Mouse (Mus musculus) sigmoid colon, adult 10 weeks (tissue): ENCODE results near the gene Med31. TPM values are rescaled to one million over a fixed set of nuclear protein-coding genes. Genes with fewer than 3 reads are reported as not detected.

Experiments used
- polyA plus RNA-seq: library from polyadenylated mRNA; stranded (reverse); fragments of 350-450 nt; fragmentation: Illumina TruSeq; extraction: RNeasy Lipid Tissue Mini Kit (QIAGEN cat#74804); gene quantifications from one replicate; pipeline ENCODE4 v1.2.3, GENCODE M21; 2014; ENCODE audit warnings: low read depth, low replicate concordance

Gene Med31
- polyA plus RNA-seq, result 15.8 TPM

GRCm38 (mm10) chr11:72215410-72215797, at the start of gene Med31:
Gene Med31 (minus strand): TSS chr11:72215592.

DNA sequence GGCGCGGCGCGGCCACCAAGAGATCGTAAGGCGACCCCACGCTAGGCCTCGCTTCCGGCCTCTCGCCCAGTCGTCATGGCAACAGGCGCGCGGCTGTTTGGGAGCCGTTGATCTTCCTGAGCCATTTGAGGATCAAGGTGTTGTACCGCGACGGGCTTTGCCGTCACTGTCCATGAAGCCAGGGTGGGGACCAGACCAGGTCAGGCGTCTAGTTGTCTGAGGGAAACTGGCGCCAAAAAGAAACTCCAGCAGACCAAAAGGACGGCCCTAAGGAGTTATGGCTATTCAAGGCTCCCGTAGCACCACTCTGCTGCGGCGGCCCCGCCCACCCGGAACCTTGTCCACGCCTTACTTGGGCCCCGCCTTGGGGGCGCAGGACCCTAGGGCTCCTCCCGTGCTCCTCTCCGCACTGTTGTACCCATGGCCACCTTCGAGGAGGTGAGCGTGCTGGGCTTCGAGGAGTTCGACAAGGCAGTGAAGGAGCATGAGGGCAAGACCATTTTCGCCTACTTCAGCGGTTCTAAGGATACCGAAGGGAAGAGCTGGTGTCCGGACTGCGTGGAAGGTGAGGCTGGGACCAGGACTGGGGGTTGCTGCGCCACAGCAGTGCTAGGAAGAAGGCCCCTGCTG, 8.1 kb downstream of the Med31 start, which contains the start of the genes 4933427D14Rik and Txndc17:
TSS of gene 4933427D14Rik (minus strand) at position 256 of the 630 bp plus-strand sequence.
TSS of gene Txndc17 (plus strand) at position 344 of the 630 bp plus-strand sequence.

DNA sequence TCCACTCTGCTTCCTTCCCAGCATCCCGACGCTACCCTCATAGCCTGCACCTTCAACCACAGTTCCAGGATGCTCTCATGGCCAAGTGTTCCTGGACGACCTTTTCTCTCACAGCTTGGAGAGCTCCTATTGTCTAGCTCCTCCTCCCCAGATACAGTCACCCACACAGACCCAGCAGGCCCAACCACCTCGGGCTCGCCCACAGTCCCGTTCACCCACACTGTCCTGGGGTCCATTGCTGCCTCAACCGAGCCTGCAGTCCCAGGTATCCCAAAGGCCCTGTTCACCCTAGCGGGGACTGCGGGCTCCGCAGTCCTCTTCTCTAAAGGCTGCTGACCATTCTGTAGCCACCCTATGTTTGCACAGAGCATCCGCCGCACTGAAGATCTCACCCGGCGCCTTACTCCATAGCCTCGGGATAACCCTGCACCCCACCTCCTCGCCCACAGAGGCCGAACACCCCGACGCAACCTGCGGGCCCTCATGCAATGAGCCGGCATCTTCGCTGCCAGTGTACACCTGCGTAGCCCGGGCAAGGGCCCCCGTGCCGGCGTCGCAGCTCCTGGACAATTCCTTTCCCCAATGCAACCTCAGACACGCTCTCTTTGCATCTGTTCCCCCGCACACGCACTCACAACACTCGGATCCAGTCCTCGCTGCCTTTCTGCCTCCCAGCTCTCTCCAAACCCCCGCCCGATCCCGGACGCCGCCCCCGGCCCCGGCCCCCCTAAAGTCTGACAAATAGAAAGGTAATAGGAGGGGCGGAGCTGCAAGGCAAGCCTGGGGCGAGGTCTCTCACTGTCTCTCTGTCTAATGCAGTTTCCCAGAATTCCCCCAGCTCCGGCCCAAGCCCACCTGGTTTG, 8.8 kb downstream of the Med31 start, which contains the start of gene Gm43951:
TSS of gene Gm43951 (minus strand) at position 500 of the 863 bp plus-strand sequence.

Other genes with a start within 250 kb of the Med31 start
- gene Aipl1, start 178.1 kb downstream of the Med31 start, polyA plus RNA-seq, result not detected
- gene Pimreg, start 173.6 kb downstream of the Med31 start, polyA plus RNA-seq, result 0.38 TPM
- gene Pitpnm3, start 79.8 kb downstream of the Med31 start, polyA plus RNA-seq, result 3.4 TPM
- not detected for gene Gm43951, start 8.8 kb downstream of the Med31 start, polyA plus RNA-seq
- 12.1 TPM for gene 4933427D14Rik, start 8.1 kb downstream of the Med31 start, polyA plus RNA-seq
- 195 TPM for gene Txndc17, start 8.0 kb downstream of the Med31 start, polyA plus RNA-seq
- not detected for gene Slc13a5, start 51.6 kb upstream of the Med31 start, polyA plus RNA-seq
- gene Xaf1, start 86.0 kb upstream of the Med31 start, polyA plus RNA-seq, result 48.8 TPM
- not detected for gene Fbxo39, start 98.9 kb upstream of the Med31 start, polyA plus RNA-seq
- not detected for gene Tekt1, start 146.8 kb upstream of the Med31 start, polyA plus RNA-seq
- gene Smtnl2, start 196.1 kb upstream of the Med31 start, polyA plus RNA-seq, result 0.57 TPM
- 1.6 TPM for gene Ggt6, start 219.9 kb upstream of the Med31 start, polyA plus RNA-seq
- 14.2 TPM for gene Mybbp1a, start 225.8 kb upstream of the Med31 start, polyA plus RNA-seq